Mouse (Mus musculus): Measurements from ENCODE around the gene Tmem150a. TPM values are rescaled to one million over a fixed set of nuclear protein-coding genes. Genes with fewer than 3 reads are reported as not detected.

Tmem150a gene
- total RNA-seq, 2 experiments from 2014 or later = 10.4 to 11.8 TPM

- intact Hi-C loops (cut with DNase I) = no loop called here
- DNase-seq (ENCODE audit: low spot score in 2 of 2) = no peak
Measured at GRCm38 (mm10) chr6:72366844-72367443, 11.7 kb downstream of the Tmem150a start, which contains the start of gene Rnf181. TSS of gene Rnf181 (minus strand) at chr6:72366956.

GRCm38 (mm10) chr6:72367460-72367974, 12.3 kb downstream of the Tmem150a start:
- intact Hi-C loops (cut with DNase I) = no loop called here
- DNase-seq (ENCODE audit: low spot score in 2 of 2) = no peak

- intact Hi-C loops (cut with DNase I) = no loop called here
- no peak for DNase-seq (ENCODE audit: low spot score in 2 of 2)
Measured at GRCm38 (mm10) chr6:72369557-72369956, 14.3 kb downstream of the Tmem150a start.

- no peak for DNase-seq (ENCODE audit: low spot score in 2 of 2)
- intact Hi-C loops (cut with DNase I) = no loop called here
Measured at GRCm38 (mm10) chr6:72370091-72370490, 14.8 kb downstream of the Tmem150a start.

- intact Hi-C loops (cut with DNase I) = no loop called here
- peak; percentile 60 to 74 for DNase-seq (ENCODE audit: low spot score in 2 of 2)
Measured at GRCm38 (mm10) chr6:72371147-72371546, 15.9 kb downstream of the Tmem150a start.

GRCm38 (mm10) chr6:72371571-72371970, 16.3 kb downstream of the Tmem150a start:
- no peak for DNase-seq (ENCODE audit: low spot score in 2 of 2)
- intact Hi-C loops (cut with DNase I) = no loop called here

- intact Hi-C loops (cut with DNase I) = no loop called here
- DNase-seq (ENCODE audit: low spot score in 2 of 2) = no peak
Measured at GRCm38 (mm10) chr6:72373184-72373583, 17.9 kb downstream of the Tmem150a start.

- DNase-seq (ENCODE audit: low spot score in 2 of 2) = no peak
- intact Hi-C loops (cut with DNase I) = no loop called here
Measured at GRCm38 (mm10) chr6:72374206-72374605, 19.0 kb downstream of the Tmem150a start.

- no peak for DNase-seq (ENCODE audit: low spot score in 2 of 2)
- intact Hi-C loops (cut with DNase I) = no loop called here
Measured at GRCm38 (mm10) chr6:72374820-72375563, 19.7 kb downstream of the Tmem150a start.

GRCm38 (mm10) chr6:72378510-72379234, 23.4 kb downstream of the Tmem150a start:
- no peak for DNase-seq (ENCODE audit: low spot score in 2 of 2)
- intact Hi-C loops (cut with DNase I) = no loop called here

GRCm38 (mm10) chr6:72379377-72380130, 24.3 kb downstream of the Tmem150a start:
- intact Hi-C loops (cut with DNase I) = no loop called here
- DNase-seq (ENCODE audit: low spot score in 2 of 2) = no peak

GRCm38 (mm10) chr6:72380131-72380770, 25.0 kb downstream of the Tmem150a start, which contains the start of gene Vamp5:
TSS of gene Vamp5 (minus strand) at chr6:72380468.
- intact Hi-C loops (cut with DNase I) = no loop called here
- DNase-seq (ENCODE audit: low spot score in 2 of 2) = no peak

- intact Hi-C loops (cut with DNase I) = no loop called here
Measured at GRCm38 (mm10) chr6:72382494-72382893, 27.2 kb downstream of the Tmem150a start.

GRCm38 (mm10) chr6:72383142-72383820, 28.0 kb downstream of the Tmem150a start:
- DNase-seq (ENCODE audit: low spot score in 2 of 2) = no peak
- intact Hi-C loops (cut with DNase I) = no loop called here

More at GRCm38 (mm10) chr6:72382494-72382893, 27.2 kb downstream of the Tmem150a start:
- no peak for DNase-seq (ENCODE audit: low spot score in 2 of 2)

- DNase-seq (ENCODE audit: low spot score in 2 of 2) = no peak
- intact Hi-C loops (cut with DNase I) = no loop called here
Measured at GRCm38 (mm10) chr6:72383952-72384351, 28.7 kb downstream of the Tmem150a start.

GRCm38 (mm10) chr6:72385258-72385657, 30.0 kb downstream of the Tmem150a start:
- intact Hi-C loops (cut with DNase I) = no loop called here

GRCm38 (mm10) chr6:72386561-72386960, 31.3 kb downstream of the Tmem150a start:
- intact Hi-C loops (cut with DNase I) = no loop called here

More at GRCm38 (mm10) chr6:72385258-72385657, 30.0 kb downstream of the Tmem150a start:
- no peak for DNase-seq (ENCODE audit: low spot score in 2 of 2)

GRCm38 (mm10) chr6:72387816-72388215, 32.6 kb downstream of the Tmem150a start:
- intact Hi-C loops (cut with DNase I) = no loop called here
- DNase-seq (ENCODE audit: low spot score in 2 of 2) = no peak

More at GRCm38 (mm10) chr6:72386561-72386960, 31.3 kb downstream of the Tmem150a start:
- no peak for DNase-seq (ENCODE audit: low spot score in 2 of 2)
